Mouse (Mus musculus) splenic B cell, adult 2 months (primary cell): ENCODE data around the gene Golt1b.

Experiments
- DNase-seq: peaks from one replicate; pipeline ENCODE4 v3.0.0-alpha.2; 2011; ENCODE audit warnings: low read depth, low spot score
- H3K27me3 ChIP-seq: 2 replicates; pipeline ENCODE4 v1.6.1; 2012; ENCODE audit warnings: mild to moderate bottlenecking, low read length, moderate library complexity, mixed read lengths; ENCODE audit not compliant: control insufficient read depth, poor library complexity, insufficient read depth, severe bottlenecking
- H3K36me3 ChIP-seq: 2 replicates; pipeline ENCODE4 v1.6.1; 2012; ENCODE audit warnings: mild to moderate bottlenecking, low read length, moderate library complexity, mixed read lengths; ENCODE audit not compliant: control insufficient read depth, poor library complexity, insufficient read depth, severe bottlenecking

The Golt1b gene

GRCm38 (mm10) chr6:142413845-142414244 lies 26.8 kb downstream of the Golt1b start:
- no peaks in the 10 kb centered on the region for H3K36me3 ChIP-seq
- H3K27me3 ChIP-seq: no peaks in the 10 kb centered on the region
- no peak for DNase-seq

DNA sequence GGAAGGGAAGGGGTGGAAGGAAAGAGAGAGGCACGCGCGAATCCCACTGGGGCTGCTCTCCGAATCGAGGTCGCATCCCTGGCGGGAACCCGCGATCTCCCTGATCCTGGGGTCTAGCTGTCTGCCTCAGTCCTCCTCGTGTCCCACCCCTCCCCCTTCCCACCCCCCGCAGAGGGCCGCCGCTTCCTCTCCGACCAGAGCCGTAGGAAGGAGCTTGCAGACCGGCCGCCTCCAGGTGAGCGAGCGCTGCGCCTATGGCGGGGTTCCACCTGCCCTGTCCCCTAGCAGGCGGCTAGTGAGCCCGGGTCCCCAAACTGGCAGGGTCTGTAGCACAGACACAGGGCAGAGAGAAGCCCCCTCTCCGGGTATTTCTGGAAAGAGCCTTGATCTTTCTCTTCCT lies 27.6 kb downstream of the Golt1b start:
- H3K36me3 ChIP-seq: no peaks in the 10 kb centered on the region
- H3K27me3 ChIP-seq: no peaks in the 10 kb centered on the region
- no peak for DNase-seq

GRCm38 (mm10) chr6:142424976-142425375 lies 38.0 kb downstream of the Golt1b start:
- H3K36me3 ChIP-seq: no peaks in the 10 kb centered on the region
- H3K27me3 ChIP-seq: no peaks in the 10 kb centered on the region
- no peak for DNase-seq

- no peaks in the 10 kb centered on the region for H3K36me3 ChIP-seq
- no peak for DNase-seq
- H3K27me3 ChIP-seq: no peaks in the 10 kb centered on the region
Measured at GRCm38 (mm10) chr6:142429072-142429471, 42.1 kb downstream of the Golt1b start.

DNA sequence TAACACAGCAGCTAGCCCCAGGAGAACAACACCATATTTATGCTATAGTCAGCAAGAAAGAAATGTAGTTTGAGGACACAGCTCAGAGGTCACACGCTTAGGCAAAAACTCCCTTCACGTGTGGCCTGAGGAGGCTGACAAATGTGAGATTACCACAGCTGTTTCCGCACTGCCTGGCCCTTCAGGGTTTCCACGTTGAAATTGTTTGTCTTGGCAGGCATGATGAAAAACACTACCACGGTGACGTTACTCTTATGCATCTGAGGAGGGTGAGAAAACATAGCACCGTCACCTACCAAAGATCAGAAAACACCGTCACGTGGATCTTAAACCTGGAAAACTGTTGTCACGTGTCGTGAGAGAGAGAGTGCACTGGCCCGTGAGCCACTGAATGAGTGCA lies 64.4 kb downstream of the Golt1b start:
- Histone ChIP-seq H3K36me3 (no peaks in the 10 kb centered on the region), H3K27me3 (no peaks in the 10 kb centered on the region)
- no peak for DNase-seq

GRCm38 (mm10) chr6:142453311-142453710 lies 66.3 kb downstream of the Golt1b start:
- no peaks in the 10 kb centered on the region for H3K27me3 ChIP-seq
- no peak for DNase-seq
- no peaks in the 10 kb centered on the region for H3K36me3 ChIP-seq
